Mouse (Mus musculus) CD8-positive naive resting alpha-beta T cell, adult 2 months (primary cell): ENCODE data around the gene Cdc42.

ENCODE experiments used
- DNase-seq, 2 experiments: peaks; one replicate each; pipeline ENCODE4 v3.0.0; 2022; ENCODE audit warnings: low read depth in 2 of 2, low spot score in 2 of 2

Gene Cdc42

GRCm38 (mm10) chr4:137286662-137286953 lies 70.9 kb downstream of the Cdc42 start:
- DNase-seq: no peak

GRCm38 (mm10) chr4:137285876-137286661 lies 71.5 kb downstream of the Cdc42 start:
- no peak for DNase-seq

- DNase-seq: no peak
Observed at GRCm38 (mm10) chr4:137283407-137283732, 74.2 kb downstream of the Cdc42 start.

- no peak for DNase-seq
Observed at GRCm38 (mm10) chr4:137282584-137283406, 74.7 kb downstream of the Cdc42 start.

- no peak for DNase-seq
Observed at GRCm38 (mm10) chr4:137282122-137282521, 75.4 kb downstream of the Cdc42 start.

GRCm38 (mm10) chr4:137281273-137281672 lies 76.2 kb downstream of the Cdc42 start:
- DNase-seq: no peak

GRCm38 (mm10) chr4:137279346-137279745 lies 78.2 kb downstream of the Cdc42 start:
- no peak for DNase-seq

GRCm38 (mm10) chr4:137278144-137279040 lies 79.1 kb downstream of the Cdc42 start:
- no peak for DNase-seq

- DNase-seq: no peak
Observed at GRCm38 (mm10) chr4:137277600-137278143, 79.8 kb downstream of the Cdc42 start.

GRCm38 (mm10) chr4:137277166-137277513 lies 80.4 kb downstream of the Cdc42 start, which contains the start of gene Wnt4:
Gene Wnt4, plus strand, starts transcription at chr4:137277489.
- DNase-seq: no peak

GRCm38 (mm10) chr4:137276443-137277165 lies 80.9 kb downstream of the Cdc42 start:
- no peak for DNase-seq

GRCm38 (mm10) chr4:137274304-137274703 lies 83.2 kb downstream of the Cdc42 start:
- no peak for DNase-seq

- no peak for DNase-seq
Observed at GRCm38 (mm10) chr4:137271856-137272255, 85.7 kb downstream of the Cdc42 start.
